Mouse (Mus musculus): ENCODE measurements around the gene Pacs2.

- TF ChIP-seq CTCF (IDR thresholded peaks at IDR 0.05; ENCODE audit: extremely low read depth, insufficient read length, insufficient replicate concordance, low read depth, low read length) (no peak), POLR2A (IDR thresholded peaks at IDR 0.05; ENCODE audit: low read depth, low read length) (no peak)
These were observed 20.2 kb upstream of the Pacs2 start for GRCm38 (mm10) chr12:112994153-112994552.
